Mouse (Mus musculus): ENCODE measurements around the gene Coro2b. TPM values are rescaled to one million over a fixed set of nuclear protein-coding genes. Genes with fewer than 3 reads are reported as not detected.
"Not testable (repeated sequence)": the region's sequence is repeated elsewhere in the genome, so short reads cannot be mapped to it uniquely, and the experiment has no call there.

Gene Coro2b
- polyA plus RNA-seq, 1 experiment from 2014 or later, result 6.3 TPM

DNA sequence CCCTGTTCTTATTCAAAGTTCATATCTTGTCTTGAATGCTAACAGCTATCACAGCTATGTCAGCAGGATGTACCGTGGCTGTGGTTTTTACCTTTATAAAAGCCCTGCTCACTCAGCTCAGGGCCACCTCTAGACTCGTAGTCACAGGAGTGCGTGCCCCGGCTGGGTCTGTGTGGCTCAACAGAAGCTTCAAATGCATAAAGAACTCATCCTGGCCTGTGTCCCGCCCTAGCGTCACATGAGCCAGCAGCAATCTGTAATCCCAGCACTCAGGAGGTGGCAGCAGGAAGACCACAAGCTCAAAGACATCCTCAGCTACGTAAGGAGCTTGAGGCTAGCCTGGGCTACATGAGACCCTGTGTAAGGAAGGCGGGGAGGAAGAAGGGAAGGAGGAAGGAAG, 75.7 kb downstream of the Coro2b start:
- no peak overlapping the region for H3K4me3 ChIP-seq
- no peaks in the 10 kb centered on the region for H3K36me3 ChIP-seq
- H3K4me1 ChIP-seq, result peaks cover 24% of the 10 kb centered on the region
- peak overlapping the region; percentile 49; the same call in 1 of the 2 replicates for H3K27ac ChIP-seq
- no peaks in the 10 kb centered on the region for H3K9me3 ChIP-seq
- no peak for DNase-seq (ENCODE audit: low spot score)
- 74% methylated on average over 8 of the region's 8 CpGs for WGBS
- no peaks in the 10 kb centered on the region for H3K27me3 ChIP-seq (ENCODE audit: insufficient read depth, poor library complexity, severe bottlenecking)

DNA sequence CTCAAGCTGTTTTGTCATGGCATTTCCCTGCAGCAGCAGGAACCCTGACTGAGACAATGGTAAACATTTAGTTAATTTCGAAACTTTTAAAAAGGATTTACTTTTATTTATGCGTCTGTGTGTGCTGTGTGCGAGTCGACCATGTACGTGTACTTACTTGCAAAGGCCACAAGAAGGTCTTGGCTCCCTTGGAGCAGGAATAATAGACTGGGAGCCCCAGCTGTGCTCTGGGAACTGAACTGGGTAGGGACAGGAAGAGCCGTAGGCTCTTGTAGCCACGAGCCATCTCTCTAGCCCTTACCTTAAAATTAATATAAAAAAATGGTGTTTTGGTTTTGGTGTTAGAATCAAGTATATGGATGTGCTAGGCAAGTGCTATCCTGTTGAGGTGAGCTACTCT, 76.8 kb downstream of the Coro2b start:
- no peak for DNase-seq (ENCODE audit: low spot score)
- 85% methylated on average over 7 of the region's 7 CpGs for WGBS
- H3K9me3 ChIP-seq, result no peaks in the 10 kb centered on the region
- H3K36me3 ChIP-seq, result no peaks in the 10 kb centered on the region
- no peaks in the 10 kb centered on the region for H3K27me3 ChIP-seq (ENCODE audit: insufficient read depth, poor library complexity, severe bottlenecking)
- H3K4me1 ChIP-seq, result peaks cover 30% of the 10 kb centered on the region
- H3K4me3 ChIP-seq, result no peak overlapping the region
- H3K27ac ChIP-seq, result no peak overlapping the region

DNA sequence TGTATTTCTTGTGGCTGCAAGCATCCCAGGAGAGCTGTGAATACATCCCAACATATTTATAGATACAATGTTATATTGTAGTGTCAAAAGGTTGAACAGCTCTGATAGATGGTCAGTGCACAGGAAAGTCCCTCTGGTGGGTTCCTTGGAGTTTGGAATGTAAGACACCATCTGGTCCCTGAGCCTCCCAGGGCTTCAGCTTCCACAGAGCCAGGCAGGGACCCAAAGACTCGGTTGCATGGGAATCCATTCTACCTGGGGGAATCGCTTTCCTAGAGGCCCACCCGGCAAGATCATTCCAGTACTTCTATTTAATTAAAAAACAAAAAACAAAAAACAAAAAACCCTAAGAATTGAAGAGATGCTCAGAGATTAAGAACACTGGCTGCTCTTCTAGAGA, 78.4 kb downstream of the Coro2b start:
- 80% methylated on average over 3 of the region's 3 CpGs for WGBS
- H3K4me1 ChIP-seq, result peaks cover 40% of the 10 kb centered on the region
- no peak overlapping the region for H3K27ac ChIP-seq
- H3K9me3 ChIP-seq, result no peaks in the 10 kb centered on the region
- no peaks in the 10 kb centered on the region for H3K27me3 ChIP-seq (ENCODE audit: insufficient read depth, poor library complexity, severe bottlenecking)
- no peaks in the 10 kb centered on the region for H3K36me3 ChIP-seq
- no peak overlapping the region for H3K4me3 ChIP-seq
- DNase-seq (ENCODE audit: low spot score), result no peak

GRCm38 (mm10) chr9:62456015-62456414, 80.8 kb downstream of the Coro2b start:
- H3K36me3 ChIP-seq, result no peaks in the 10 kb centered on the region
- 20% methylated on average over 5 of the region's 5 CpGs for WGBS
- peak; percentile 89 for DNase-seq (ENCODE audit: low spot score)
- H3K9me3 ChIP-seq, result no peaks in the 10 kb centered on the region
- peaks cover 58% of the 10 kb centered on the region for H3K4me1 ChIP-seq
- peak overlapping the region; percentile 82 for H3K27ac ChIP-seq
- no peaks in the 10 kb centered on the region for H3K27me3 ChIP-seq (ENCODE audit: insufficient read depth, poor library complexity, severe bottlenecking)
- H3K4me3 ChIP-seq, result 0 out of 2 replicates have a peak overlapping the region, but pooled peaks have one; percentile 10

GRCm38 (mm10) chr9:62455210-62455969, 81.5 kb downstream of the Coro2b start:
- no peak for DNase-seq (ENCODE audit: low spot score)
- Histone ChIP-seq H3K9me3 (no peaks in the 10 kb centered on the region), H3K27me3 (ENCODE audit: insufficient read depth, poor library complexity, severe bottlenecking) (no peaks in the 10 kb centered on the region), H3K36me3 (no peaks in the 10 kb centered on the region), H3K27ac (peak overlapping the region; percentile 82), H3K4me1 (peaks cover 59% of the 10 kb centered on the region), H3K4me3 (0 out of 2 replicates have a peak overlapping the region, but pooled peaks have one; percentile 10)
- 80% methylated on average over 8 of the region's 8 CpGs for WGBS

GRCm38 (mm10) chr9:62452373-62452993, 84.4 kb downstream of the Coro2b start:
- Histone ChIP-seq H3K4me1 (peaks cover 58% of the 10 kb centered on the region), H3K36me3 (no peaks in the 10 kb centered on the region), H3K27me3 (ENCODE audit: insufficient read depth, poor library complexity, severe bottlenecking) (no peaks in the 10 kb centered on the region), H3K9me3 (no peaks in the 10 kb centered on the region), H3K4me3 (no peak overlapping the region), H3K27ac (peak overlapping the region; percentile 92)
- no peak for DNase-seq (ENCODE audit: low spot score)
- WGBS, result 79% methylated on average over 8 of the region's 8 CpGs

- Histone ChIP-seq H3K36me3 (no peaks in the 10 kb centered on the region), H3K9me3 (no peaks in the 10 kb centered on the region), H3K4me3 (0 out of 2 replicates have a peak overlapping the region, but pooled peaks have one; percentile 8), H3K27ac (peak overlapping the region; percentile 92), H3K4me1 (peaks cover 58% of the 10 kb centered on the region), H3K27me3 (ENCODE audit: insufficient read depth, poor library complexity, severe bottlenecking) (no peaks in the 10 kb centered on the region)
- 43% methylated on average over 8 of the region's 8 CpGs for WGBS
- DNase-seq (ENCODE audit: low spot score), result no peak
Observed at GRCm38 (mm10) chr9:62451585-62452372, 85.1 kb downstream of the Coro2b start.

DNA sequence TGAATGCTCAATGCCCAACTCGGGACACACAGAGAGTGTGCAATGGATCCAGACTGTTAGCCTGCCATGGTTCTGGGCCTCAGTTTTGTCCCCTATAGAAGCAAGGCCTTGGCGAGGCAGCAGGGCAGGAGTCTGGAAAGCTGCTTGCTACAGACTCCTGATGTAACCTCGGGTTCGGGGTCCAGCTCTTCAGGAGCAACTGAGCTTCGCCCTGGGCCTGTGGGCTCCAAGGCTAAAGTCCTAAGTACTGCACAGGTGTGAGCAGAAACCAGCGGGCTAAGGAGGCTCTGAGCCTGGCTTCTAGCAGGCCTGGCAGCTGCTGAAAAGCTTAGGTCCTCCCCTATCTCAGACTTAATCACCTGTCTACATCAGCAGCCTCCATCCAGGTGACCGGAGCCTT, 86.0 kb downstream of the Coro2b start:
- DNase-seq (ENCODE audit: low spot score), result no peak
- no peak overlapping the region for H3K4me3 ChIP-seq
- H3K4me1 ChIP-seq, result peaks cover 55% of the 10 kb centered on the region
- H3K36me3 ChIP-seq, result no peaks in the 10 kb centered on the region
- H3K9me3 ChIP-seq, result no peaks in the 10 kb centered on the region
- WGBS, result 70% methylated on average over 7 of the region's 7 CpGs
- no peaks in the 10 kb centered on the region for H3K27me3 ChIP-seq (ENCODE audit: insufficient read depth, poor library complexity, severe bottlenecking)
- H3K27ac ChIP-seq, result peak overlapping the region; percentile 92

DNA sequence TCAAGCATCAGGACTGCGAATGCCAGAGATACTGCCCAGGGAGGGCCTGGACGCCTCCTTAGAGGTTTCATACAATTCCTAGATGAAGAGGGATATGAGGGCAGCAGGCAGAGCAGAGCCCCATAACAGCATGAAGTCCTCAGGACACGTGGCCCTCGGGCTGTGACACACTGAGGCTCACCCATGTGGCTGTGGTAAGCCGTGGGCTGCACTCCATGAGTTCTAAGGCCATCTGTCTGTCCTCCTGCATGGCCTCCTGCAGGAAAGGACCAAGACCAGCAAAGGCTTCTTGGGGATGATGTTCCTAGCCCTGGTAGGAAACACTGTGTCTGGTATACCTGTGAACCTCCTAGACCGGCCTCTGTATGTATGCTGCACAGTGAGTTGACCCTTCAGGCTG, 86.5 kb downstream of the Coro2b start:
- Histone ChIP-seq H3K4me3 (no peak overlapping the region), H3K36me3 (no peaks in the 10 kb centered on the region), H3K27me3 (ENCODE audit: insufficient read depth, poor library complexity, severe bottlenecking) (no peaks in the 10 kb centered on the region), H3K27ac (peak overlapping the region; percentile 92), H3K4me1 (peaks cover 50% of the 10 kb centered on the region), H3K9me3 (no peaks in the 10 kb centered on the region)
- no peak for DNase-seq (ENCODE audit: low spot score)
- WGBS, result 67% methylated on average over 6 of the region's 6 CpGs

DNA sequence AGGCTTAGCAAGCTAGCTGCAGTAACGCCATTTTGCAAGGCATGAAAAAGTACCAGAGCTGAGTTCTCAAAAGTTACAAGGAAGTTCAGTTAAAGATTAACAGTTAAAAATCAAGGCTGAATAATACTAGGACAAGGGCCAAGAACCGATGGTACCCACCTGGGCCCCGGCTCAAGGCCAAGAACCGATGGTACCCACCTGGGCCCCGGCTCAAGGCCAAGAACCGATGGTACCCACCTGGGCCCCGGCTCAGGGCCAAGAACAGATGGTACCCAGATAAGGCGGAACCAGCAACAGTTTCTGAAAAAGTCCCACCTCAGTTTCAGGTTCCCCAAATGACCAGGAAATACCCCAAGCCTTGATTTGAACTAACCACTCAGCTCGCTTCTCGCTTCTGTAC, 89.5 kb downstream of the Coro2b start:
- H3K4me1 ChIP-seq, result peaks cover 23% of the 10 kb centered on the region
- not testable (repeated sequence) for H3K36me3 ChIP-seq; H3K27ac ChIP-seq; DNase-seq (ENCODE audit: low spot score); H3K9me3 ChIP-seq; H3K4me3 ChIP-seq; H3K27me3 ChIP-seq (ENCODE audit: insufficient read depth, poor library complexity, severe bottlenecking)
- 98% methylated on average over 6 of the region's 10 CpGs for WGBS

DNA sequence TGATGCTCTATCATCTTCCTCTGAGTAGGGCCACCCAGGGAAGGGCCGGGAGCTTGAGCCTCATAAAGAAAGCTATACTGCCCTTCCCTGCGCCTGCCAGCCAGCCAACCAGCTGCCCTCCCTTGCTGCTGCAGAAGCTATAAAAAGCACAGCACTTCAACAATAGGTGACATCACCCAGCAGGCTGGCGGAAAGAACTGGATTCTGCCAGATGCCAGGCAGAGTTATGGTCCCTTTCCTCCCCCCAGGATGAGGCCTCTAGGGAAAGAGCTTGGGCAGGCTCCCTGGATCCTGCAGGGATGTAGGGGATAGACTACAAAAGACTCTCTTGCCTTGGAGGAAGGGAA, 98.1 kb downstream of the Coro2b start:
- Histone ChIP-seq H3K27me3 (ENCODE audit: insufficient read depth, poor library complexity, severe bottlenecking) (no peaks in the 10 kb centered on the region), H3K4me3 (peak overlapping the region; percentile 15; the same call in 1 of the 2 replicates), H3K4me1 (peaks cover 40% of the 10 kb centered on the region), H3K36me3 (no peaks in the 10 kb centered on the region), H3K27ac (peak overlapping the region; percentile 92), H3K9me3 (no peaks in the 10 kb centered on the region)
- DNase-seq (ENCODE audit: low spot score), result peak; percentile 93
- 17% methylated on average over 3 of the region's 3 CpGs for WGBS

GRCm38 (mm10) chr9:62438085-62438754, 98.6 kb downstream of the Coro2b start:
- WGBS, result 70% methylated on average over 5 of the region's 5 CpGs
- H3K27ac ChIP-seq, result peak overlapping the region; percentile 92

More at GRCm38 (mm10) chr9:62438085-62438754, 98.6 kb downstream of the Coro2b start:
- peak overlapping the region; percentile 15; the same call in 1 of the 2 replicates for H3K4me3 ChIP-seq
- H3K36me3 ChIP-seq, result no peaks in the 10 kb centered on the region
- H3K9me3 ChIP-seq, result no peaks in the 10 kb centered on the region
- no peak for DNase-seq (ENCODE audit: low spot score)
- peaks cover 40% of the 10 kb centered on the region for H3K4me1 ChIP-seq
- H3K27me3 ChIP-seq (ENCODE audit: insufficient read depth, poor library complexity, severe bottlenecking), result no peaks in the 10 kb centered on the region

Data from heart, embryonic 10.5 days (tissue).